Mouse (Mus musculus): ENCODE data around the gene Kti12.

The Kti12 gene

GRCm38 (mm10) chr4:108866806-108867205 lies 19.2 kb downstream of the Kti12 start:
- in situ Hi-C loops (cut with MboI; ENCODE audit: unreplicated experiment in 2 of 2), result loop anchor here (5.0 to 25.0 kb wide), 6 partner anchors 70 to 870 kb away; no protein-coding TSS in a partner anchor

DNA sequence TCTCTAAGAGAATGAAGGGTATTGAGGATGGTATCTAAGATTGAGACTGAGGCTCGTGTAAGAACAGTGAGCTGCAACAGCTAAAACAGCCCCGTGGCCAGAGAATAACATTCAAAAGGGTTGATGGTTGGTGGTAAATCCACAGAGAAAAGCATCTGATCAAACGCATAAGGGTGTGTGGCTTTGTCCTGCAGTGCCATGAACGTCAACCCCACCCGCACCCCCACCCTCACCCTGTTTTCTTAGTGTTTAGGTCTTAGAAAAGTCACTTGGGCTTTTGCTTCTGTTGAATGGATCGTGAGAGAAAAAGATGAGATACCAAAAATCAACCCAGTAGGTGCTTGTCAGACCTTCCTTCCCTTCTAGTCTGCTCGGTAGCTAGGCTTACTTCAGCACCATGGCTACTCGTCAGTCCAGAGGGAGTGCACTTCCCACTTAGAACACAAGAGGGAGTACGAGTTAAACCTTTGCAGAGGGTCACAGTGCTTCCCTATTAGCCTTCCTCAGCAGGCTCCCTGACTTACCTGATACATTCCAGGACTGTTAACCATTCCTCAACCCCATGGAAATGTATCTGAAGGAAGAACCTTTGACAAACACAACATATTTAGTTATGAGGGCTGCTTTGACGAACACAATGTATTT lies 22.3 kb downstream of the Kti12 start:
- in situ Hi-C loops (cut with MboI; ENCODE audit: unreplicated experiment in 2 of 2), result loop anchor here (5.0 to 25.0 kb wide), 6 partner anchors 73 to 867 kb away; no protein-coding TSS in a partner anchor

GRCm38 (mm10) chr4:108873746-108874145 lies 26.2 kb downstream of the Kti12 start:
- in situ Hi-C loops (cut with MboI; ENCODE audit: unreplicated experiment in 2 of 2), result loop anchor here in 1 of 2 experiments (25.0 kb wide), 1 partner anchor 864 kb away; no protein-coding TSS in a partner anchor

DNA sequence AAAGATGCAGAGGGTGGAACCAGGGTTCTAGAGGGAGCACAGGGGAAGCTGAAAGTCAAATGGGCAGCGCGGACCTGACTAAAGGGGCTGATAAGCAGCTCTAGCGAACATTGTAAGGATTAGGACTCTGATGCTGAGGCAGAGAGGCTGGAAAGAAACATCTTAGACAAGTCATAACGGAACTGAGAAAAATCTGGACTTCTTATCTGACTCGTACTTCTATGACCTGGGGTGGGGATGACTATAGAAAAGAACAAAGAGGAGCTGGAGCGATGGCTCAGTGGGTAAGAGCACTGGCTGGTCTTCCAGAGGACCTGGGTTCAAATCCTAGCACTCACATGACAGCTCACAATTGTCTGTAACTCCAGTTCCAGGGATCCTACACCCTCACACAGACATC lies 30.3 kb downstream of the Kti12 start:
- in situ Hi-C loops (cut with MboI; ENCODE audit: unreplicated experiment in 2 of 2), result no loop called here

DNA sequence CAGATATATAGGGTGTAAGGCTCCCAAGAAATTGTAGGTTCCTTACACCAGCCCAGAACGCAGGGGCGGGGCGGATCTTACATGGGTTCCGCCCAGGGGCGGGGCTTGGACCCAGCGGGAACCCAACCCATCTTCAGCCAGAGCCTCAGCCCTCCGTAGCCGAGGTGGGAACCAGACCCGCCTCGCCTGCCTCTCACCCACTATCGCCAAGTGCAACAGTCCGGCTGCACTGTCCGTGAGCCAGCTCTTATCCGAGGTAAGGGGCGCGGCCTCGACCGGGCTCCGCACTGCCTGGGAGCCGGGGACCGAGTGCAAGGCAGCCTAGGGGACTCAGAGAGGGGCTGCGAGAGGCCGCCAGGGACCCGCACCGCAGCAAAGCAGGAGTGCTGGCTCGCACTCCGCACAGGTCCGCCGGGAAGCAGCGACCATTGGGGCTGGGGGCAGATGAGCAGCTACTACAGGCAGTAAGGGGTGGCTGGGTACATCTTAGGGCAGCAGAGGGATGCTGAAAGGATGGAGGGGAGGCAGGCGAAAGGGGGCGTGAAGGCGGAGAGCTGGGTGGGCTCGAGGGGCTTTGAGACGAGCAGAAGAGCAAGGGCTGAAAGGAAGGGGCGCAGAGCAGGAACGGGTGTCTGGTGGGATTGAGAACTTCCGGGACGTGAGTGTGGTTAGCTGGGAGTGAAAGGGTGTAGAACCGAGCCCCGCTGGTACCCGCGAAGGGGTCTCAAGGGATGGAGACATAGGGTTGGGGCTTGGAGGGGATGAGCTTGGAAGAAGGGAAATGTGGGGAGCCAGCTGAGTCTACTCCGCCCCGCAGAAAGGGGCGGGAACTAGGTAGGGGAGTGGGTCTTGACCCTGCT lies 31.6 kb downstream of the Kti12 start, which contains the start of gene Rab3b:
Gene Rab3b (plus strand): TSS at position 101 of the 860 bp plus-strand sequence.
- in situ Hi-C loops (cut with MboI; ENCODE audit: unreplicated experiment in 2 of 2), result no loop called here

GRCm38 (mm10) chr4:108883815-108884214 lies 36.2 kb downstream of the Kti12 start:
- in situ Hi-C loops (cut with MboI; ENCODE audit: unreplicated experiment in 2 of 2), result no loop called here

GRCm38 (mm10) chr4:108887456-108887855 lies 39.9 kb downstream of the Kti12 start:
- in situ Hi-C loops (cut with MboI; ENCODE audit: unreplicated experiment in 2 of 2), result no loop called here

DNA sequence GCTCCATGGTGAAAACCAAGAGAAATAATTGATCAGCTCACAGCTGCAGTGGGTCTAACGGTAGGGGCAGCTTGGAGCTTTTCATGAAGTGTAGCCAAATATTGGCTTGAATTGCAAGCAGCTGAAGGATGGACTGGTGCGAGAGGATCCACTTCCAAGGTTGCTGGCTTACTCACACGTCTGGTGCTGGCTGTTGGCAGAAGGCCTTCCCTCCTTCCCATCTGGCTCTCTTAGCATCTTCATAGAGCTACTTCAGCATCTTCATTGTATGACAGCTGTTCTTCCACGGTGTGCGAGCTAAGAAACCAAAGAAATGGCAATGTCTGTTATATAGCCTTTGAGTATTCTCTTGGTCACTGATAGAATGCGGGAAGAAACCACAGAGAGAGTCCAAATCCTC lies 43.3 kb downstream of the Kti12 start:
- in situ Hi-C loops (cut with MboI; ENCODE audit: unreplicated experiment in 2 of 2), result no loop called here

All from v-Abl transformed pro-B cells (cell line).